Mouse (Mus musculus): ENCODE results near the gene Rerg. TPM values are rescaled to one million over a fixed set of nuclear protein-coding genes. Genes with fewer than 3 reads are reported as not detected.

Rerg gene
- polyA plus RNA-seq, 1 experiment from 2014 or later = 24.9 TPM

- peak; percentile 95 for ATAC-seq (ENCODE audit: low read depth)
- 1% methylated on average over 53 of the region's 53 CpGs for WGBS
- H3K36me3 ChIP-seq (ENCODE audit: control insufficient read depth, insufficient read depth, low read length) = no peaks in the 10 kb centered on the region
- H3K9me3 ChIP-seq (ENCODE audit: control insufficient read depth, low read length) = no peaks in the 10 kb centered on the region
- H3K4me2 ChIP-seq (ENCODE audit: low read depth, low read length) = peak overlapping the region; percentile 89
- H3K4me3 ChIP-seq (ENCODE audit: low read length) = peak overlapping the region; percentile 60
- H3K27me3 ChIP-seq (ENCODE audit: control insufficient read depth, insufficient read depth, low read depth, low read length) = no peaks in the 10 kb centered on the region
- H3K4me1 ChIP-seq (replicated peaks; ENCODE audit: control insufficient read depth, insufficient read depth, low read length) = no peaks in the 10 kb centered on the region
- H3K9ac ChIP-seq (ENCODE audit: low read length) = peak overlapping the region; percentile 70
- H3K27ac ChIP-seq (ENCODE audit: low read length) = no peak overlapping the region
These were observed 927 bp downstream of the Rerg start for GRCm38 (mm10) chr6:137169171-137169968.

- no peaks in the 10 kb centered on the region for H3K4me1 ChIP-seq (replicated peaks; ENCODE audit: control insufficient read depth, insufficient read depth, low read length)
- H3K9ac ChIP-seq (ENCODE audit: low read length) = no peak overlapping the region
- no peak overlapping the region for H3K27ac ChIP-seq (ENCODE audit: low read length)
- H3K27me3 ChIP-seq (ENCODE audit: control insufficient read depth, insufficient read depth, low read depth, low read length) = no peaks in the 10 kb centered on the region
- no peak for ATAC-seq (ENCODE audit: low read depth)
- H3K4me2 ChIP-seq (ENCODE audit: low read depth, low read length) = no peak overlapping the region
- WGBS = 34% methylated on average over 4 of the region's 4 CpGs
- H3K36me3 ChIP-seq (ENCODE audit: control insufficient read depth, insufficient read depth, low read length) = no peaks in the 10 kb centered on the region
- no peaks in the 10 kb centered on the region for H3K9me3 ChIP-seq (ENCODE audit: control insufficient read depth, low read length)
- no peak overlapping the region for H3K4me3 ChIP-seq (ENCODE audit: low read length)
These were observed 3.5 kb downstream of the Rerg start for GRCm38 (mm10) chr6:137166843-137167242.

- no peak overlapping the region for H3K9ac ChIP-seq (ENCODE audit: low read length)
- H3K36me3 ChIP-seq (ENCODE audit: control insufficient read depth, insufficient read depth, low read length) = no peaks in the 10 kb centered on the region
- H3K9me3 ChIP-seq (ENCODE audit: control insufficient read depth, low read length) = no peaks in the 10 kb centered on the region
- 73% methylated on average over 10 of the region's 10 CpGs for WGBS
- H3K4me3 ChIP-seq (ENCODE audit: low read length) = no peak overlapping the region
- H3K4me1 ChIP-seq (replicated peaks; ENCODE audit: control insufficient read depth, insufficient read depth, low read length) = peaks cover 3% of the 10 kb centered on the region; the same call in 1 of the 2 replicates
- H3K27me3 ChIP-seq (ENCODE audit: control insufficient read depth, insufficient read depth, low read depth, low read length) = no peaks in the 10 kb centered on the region
- no peak overlapping the region for H3K27ac ChIP-seq (ENCODE audit: low read length)
- no peak for ATAC-seq (ENCODE audit: low read depth)
- no peak overlapping the region for H3K4me2 ChIP-seq (ENCODE audit: low read depth, low read length)
These were observed 6.7 kb downstream of the Rerg start for GRCm38 (mm10) chr6:137163571-137163970.

GRCm38 (mm10) chr6:137163061-137163460, 7.2 kb downstream of the Rerg start:
- no peak overlapping the region for H3K27ac ChIP-seq (ENCODE audit: low read length)
- WGBS = 81% methylated on average over 4 of the region's 4 CpGs
- no peaks in the 10 kb centered on the region for H3K27me3 ChIP-seq (ENCODE audit: control insufficient read depth, insufficient read depth, low read depth, low read length)
- no peak overlapping the region for H3K9ac ChIP-seq (ENCODE audit: low read length)
- no peak for ATAC-seq (ENCODE audit: low read depth)
- H3K4me1 ChIP-seq (replicated peaks; ENCODE audit: control insufficient read depth, insufficient read depth, low read length) = peaks cover 3% of the 10 kb centered on the region; the same call in 1 of the 2 replicates
- H3K36me3 ChIP-seq (ENCODE audit: control insufficient read depth, insufficient read depth, low read length) = no peaks in the 10 kb centered on the region
- H3K4me3 ChIP-seq (ENCODE audit: low read length) = no peak overlapping the region
- no peak overlapping the region for H3K4me2 ChIP-seq (ENCODE audit: low read depth, low read length)
- H3K9me3 ChIP-seq (ENCODE audit: control insufficient read depth, low read length) = no peaks in the 10 kb centered on the region

GRCm38 (mm10) chr6:137162481-137162880, 7.8 kb downstream of the Rerg start:
- no peak for ATAC-seq (ENCODE audit: low read depth)
- Histone ChIP-seq H3K4me2 (ENCODE audit: low read depth, low read length) (no peak overlapping the region), H3K27me3 (ENCODE audit: control insufficient read depth, insufficient read depth, low read depth, low read length) (no peaks in the 10 kb centered on the region), H3K4me1 (replicated peaks; ENCODE audit: control insufficient read depth, insufficient read depth, low read length) (peaks cover 3% of the 10 kb centered on the region; the same call in 1 of the 2 replicates), H3K9me3 (ENCODE audit: control insufficient read depth, low read length) (no peaks in the 10 kb centered on the region), H3K9ac (ENCODE audit: low read length) (no peak overlapping the region), H3K27ac (ENCODE audit: low read length) (no peak overlapping the region), H3K4me3 (ENCODE audit: low read length) (no peak overlapping the region), H3K36me3 (ENCODE audit: control insufficient read depth, insufficient read depth, low read length) (no peaks in the 10 kb centered on the region)
- 90% methylated on average over 7 of the region's 7 CpGs for WGBS

- Histone ChIP-seq H3K27ac (ENCODE audit: low read length) (no peak overlapping the region), H3K4me1 (replicated peaks; ENCODE audit: control insufficient read depth, insufficient read depth, low read length) (peaks cover 3% of the 10 kb centered on the region; the same call in 1 of the 2 replicates), H3K9me3 (ENCODE audit: control insufficient read depth, low read length) (no peaks in the 10 kb centered on the region), H3K4me3 (ENCODE audit: low read length) (no peak overlapping the region), H3K4me2 (ENCODE audit: low read depth, low read length) (no peak overlapping the region), H3K27me3 (ENCODE audit: control insufficient read depth, insufficient read depth, low read depth, low read length) (no peaks in the 10 kb centered on the region), H3K36me3 (ENCODE audit: control insufficient read depth, insufficient read depth, low read length) (no peaks in the 10 kb centered on the region), H3K9ac (ENCODE audit: low read length) (no peak overlapping the region)
- 70% methylated on average over 11 of the region's 11 CpGs for WGBS
- ATAC-seq (ENCODE audit: low read depth) = 0 out of 2 replicates have a peak, but pooled peaks have one; percentile 15
These were observed 8.7 kb downstream of the Rerg start for GRCm38 (mm10) chr6:137161491-137162088.

- no peaks in the 10 kb centered on the region for H3K27me3 ChIP-seq (ENCODE audit: control insufficient read depth, insufficient read depth, low read depth, low read length)
- H3K27ac ChIP-seq (ENCODE audit: low read length) = no peak overlapping the region
- H3K9me3 ChIP-seq (ENCODE audit: control insufficient read depth, low read length) = no peaks in the 10 kb centered on the region
- H3K9ac ChIP-seq (ENCODE audit: low read length) = no peak overlapping the region
- 91% methylated on average over 8 of the region's 8 CpGs for WGBS
- H3K36me3 ChIP-seq (ENCODE audit: control insufficient read depth, insufficient read depth, low read length) = no peaks in the 10 kb centered on the region
- ATAC-seq (ENCODE audit: low read depth) = no peak
- no peak overlapping the region for H3K4me2 ChIP-seq (ENCODE audit: low read depth, low read length)
- peaks cover 6% of the 10 kb centered on the region; the same call in 1 of the 2 replicates for H3K4me1 ChIP-seq (replicated peaks; ENCODE audit: control insufficient read depth, insufficient read depth, low read length)
- H3K4me3 ChIP-seq (ENCODE audit: low read length) = no peak overlapping the region
These were observed 10.8 kb downstream of the Rerg start for GRCm38 (mm10) chr6:137159372-137159926.

GRCm38 (mm10) chr6:137156437-137157219, 13.7 kb downstream of the Rerg start:
- 63% methylated on average over 11 of the region's 11 CpGs for WGBS
- Histone ChIP-seq H3K4me1 (replicated peaks; ENCODE audit: control insufficient read depth, insufficient read depth, low read length) (peaks cover 6% of the 10 kb centered on the region; the same call in 1 of the 2 replicates), H3K27ac (ENCODE audit: low read length) (no peak overlapping the region)

More at GRCm38 (mm10) chr6:137156437-137157219, 13.7 kb downstream of the Rerg start:
- no peak overlapping the region for H3K4me2 ChIP-seq (ENCODE audit: low read depth, low read length)
- no peaks in the 10 kb centered on the region for H3K27me3 ChIP-seq (ENCODE audit: control insufficient read depth, insufficient read depth, low read depth, low read length)
- H3K4me3 ChIP-seq (ENCODE audit: low read length) = no peak overlapping the region
- H3K36me3 ChIP-seq (ENCODE audit: control insufficient read depth, insufficient read depth, low read length) = no peaks in the 10 kb centered on the region
- H3K9ac ChIP-seq (ENCODE audit: low read length) = no peak overlapping the region
- H3K9me3 ChIP-seq (ENCODE audit: control insufficient read depth, low read length) = no peaks in the 10 kb centered on the region
- no peak for ATAC-seq (ENCODE audit: low read depth)

Data from lung, embryonic 16.5 days (tissue).